Mouse (Mus musculus) small intestine, adult 2 months (tissue): Measurements from ENCODE around the gene Copz1. TPM values are rescaled to one million over a fixed set of nuclear protein-coding genes. Genes with fewer than 3 reads are reported as not detected.
"Not testable (repeated sequence)": the region's sequence is repeated elsewhere in the genome, so short reads cannot be mapped to it uniquely, and the experiment has no call there.

ENCODE experiments used
- H3K27ac ChIP-seq: fragments of 200-500 bp; 2 replicates; pipeline ENCODE4 v1.5.1; 2012; ENCODE audit warnings: low read depth, low read length, control low read depth, inconsistent platforms; ENCODE audit not compliant: insufficient read depth
- H3K27me3 ChIP-seq: fragments of 200-500 bp; 2 replicates; pipeline ENCODE4 v1.6.1; 2012; ENCODE audit warnings: mild to moderate bottlenecking, moderate library complexity, low read length, inconsistent platforms; ENCODE audit not compliant: control insufficient read depth, insufficient read depth
- H3K36me3 ChIP-seq: fragments of 200-500 bp; 2 replicates; pipeline ENCODE4 v1.6.1; 2012; ENCODE audit warnings: mild to moderate bottlenecking, low read length, control low read depth, inconsistent platforms; ENCODE audit not compliant: control insufficient read depth, insufficient read depth
- H3K4me1 ChIP-seq: fragments of 200-500 bp; 2 replicates; pipeline ENCODE4 v1.6.1; 2012; ENCODE audit warnings: low read length, inconsistent platforms, mixed read lengths; ENCODE audit not compliant: control insufficient read depth, insufficient read depth, insufficient read length
- H3K4me3 ChIP-seq: fragments of 200-500 bp; 2 replicates; pipeline ENCODE4 v1.5.1; 2012; ENCODE audit warnings: low read depth, mild to moderate bottlenecking, control low read depth, inconsistent platforms, low read length, moderate library complexity
- CTCF ChIP-seq: fragments of 200-500 bp; IDR thresholded peaks from 2 replicates; pipeline ENCODE4 v1.5.1; 2012; ENCODE audit warnings: low read depth, mild to moderate bottlenecking, control low read depth, inconsistent platforms, low read length, moderate library complexity, mixed read lengths; ENCODE audit not compliant: insufficient replicate concordance, insufficient read length; ENCODE audit errors: extremely low read depth
- POLR2A ChIP-seq: fragments of 200-500 bp; IDR thresholded peaks from 2 replicates; pipeline ENCODE4 v1.6.1; 2012; ENCODE audit warnings: low read depth, mild to moderate bottlenecking, control low read depth, inconsistent platforms, low read length, moderate library complexity
- WGBS: fragments of 180-500 bp; shearing (Covaris S2); methylation state at CpG from one replicate; pipeline ENCODE4 v1.1.7; 2018; 5-methylcytosine and 5-hydroxymethylcytosine counted together
- polyA plus RNA-seq: library from polyadenylated mRNA; depleted of rRNA; stranded (reverse); fragments of >200 nt; gene quantifications from 2 replicates; pipeline ENCODE4 v1.2.3, GENCODE M21; 2012

Gene Copz1
- polyA plus RNA-seq, 1 experiment: 111 TPM

- WGBS: 75% methylated on average over 4 of the region's 4 CpGs
- H3K36me3 ChIP-seq: no peaks in the 10 kb centered on the region
- no peaks in the 10 kb centered on the region for H3K27me3 ChIP-seq
- TF ChIP-seq CTCF: no peak
- no peak for TF ChIP-seq POLR2A
- no peak overlapping the region for H3K27ac ChIP-seq
- no peak overlapping the region for H3K4me3 ChIP-seq
- H3K4me1 ChIP-seq: no peaks in the 10 kb centered on the region
These were observed 3.6 kb upstream of the Copz1 start for GRCm38 (mm10) chr15:103268903-103269302.

GRCm38 (mm10) chr15:103275943-103276342, 3.4 kb downstream of the Copz1 start:
- WGBS: 85% methylated on average over 3 of the region's 3 CpGs
- H3K27me3 ChIP-seq, H3K36me3 ChIP-seq, H3K4me3 ChIP-seq, H3K4me1 ChIP-seq, H3K27ac ChIP-seq: not testable (repeated sequence)

GRCm38 (mm10) chr15:103277949-103278348, 5.4 kb downstream of the Copz1 start:
- H3K36me3 ChIP-seq: no peaks in the 10 kb centered on the region
- H3K27me3 ChIP-seq: no peaks in the 10 kb centered on the region
- TF ChIP-seq POLR2A (no peak), CTCF (no peak)
- WGBS: 21% methylated on average over 7 of the region's 7 CpGs
- H3K27ac ChIP-seq: peak overlapping the region; percentile 76
- H3K4me1 ChIP-seq: peaks cover 13% of the 10 kb centered on the region
- H3K4me3 ChIP-seq: no peak overlapping the region

- H3K4me1 ChIP-seq: peaks cover 13% of the 10 kb centered on the region
- no peak for TF ChIP-seq POLR2A
- peak; percentile 57; the same call in 1 of the 2 replicates for TF ChIP-seq CTCF
- no peaks in the 10 kb centered on the region for H3K36me3 ChIP-seq
- H3K4me3 ChIP-seq: no peak overlapping the region
- H3K27ac ChIP-seq: no peak overlapping the region
- H3K27me3 ChIP-seq: no peaks in the 10 kb centered on the region
- WGBS: 66% methylated on average over 3 of the region's 3 CpGs
These were observed 7.2 kb downstream of the Copz1 start for GRCm38 (mm10) chr15:103279750-103280149.

- peak; percentile 61; the same call in 1 of the 2 replicates for TF ChIP-seq CTCF
- TF ChIP-seq POLR2A: no peak
- 13% methylated on average over 3 of the region's 3 CpGs for WGBS
- Histone ChIP-seq H3K27ac (peak overlapping the region; percentile 72), H3K36me3 (no peaks in the 10 kb centered on the region), H3K4me1 (peaks cover 17% of the 10 kb centered on the region), H3K4me3 (no peak overlapping the region), H3K27me3 (no peaks in the 10 kb centered on the region)
These were observed 8.4 kb downstream of the Copz1 start for GRCm38 (mm10) chr15:103280817-103281464.

GRCm38 (mm10) chr15:103281465-103282205, 9.1 kb downstream of the Copz1 start:
- 24% methylated on average over 3 of the region's 3 CpGs for WGBS
- TF ChIP-seq POLR2A (no peak), CTCF (no peak)
- H3K36me3 ChIP-seq: no peaks in the 10 kb centered on the region
- no peaks in the 10 kb centered on the region for H3K27me3 ChIP-seq
- peak overlapping the region; percentile 79 for H3K27ac ChIP-seq
- H3K4me1 ChIP-seq: peaks cover 19% of the 10 kb centered on the region
- no peak overlapping the region for H3K4me3 ChIP-seq

GRCm38 (mm10) chr15:103284066-103284465, 11.6 kb downstream of the Copz1 start:
- H3K27ac ChIP-seq: no peak overlapping the region
- H3K4me1 ChIP-seq: peaks cover 9% of the 10 kb centered on the region; the same call in 1 of the 2 replicates
- no peak overlapping the region for H3K4me3 ChIP-seq
- peaks cover 11% of the 10 kb centered on the region for H3K36me3 ChIP-seq
- H3K27me3 ChIP-seq: no peaks in the 10 kb centered on the region
- no peak for TF ChIP-seq POLR2A
- peak; percentile 63; the same call in 1 of the 2 replicates for TF ChIP-seq CTCF
- WGBS: 73% methylated on average over 3 of the region's 3 CpGs
